Mouse (Mus musculus) MEL (cell line): ENCODE data around the gene Rnf181.

Experiments used
- CHD1 ChIP-seq: IDR thresholded peaks from 2 replicates; pipeline ENCODE4 v1.6.1; 2012; ENCODE audit warnings: low read depth, mild to moderate bottlenecking, inconsistent platforms, low read length, improper control_type of control experiment
- CTCF ChIP-seq, 3 experiments: IDR thresholded peaks in 2 of 3; conservative IDR thresholded peaks in 1 of 3; 2 replicates each; pipeline ENCODE4 v1.5.1; 2011 to 2012; ENCODE audit warnings: low read length in 3 of 3, low read depth in 2 of 3, mild to moderate bottlenecking in 2 of 3, improper control_type of control experiment in 1 of 3, inconsistent platforms in 1 of 3, mixed read lengths in 1 of 3, moderate library complexity in 1 of 3; ENCODE audit not compliant: control insufficient read depth in 1 of 3, insufficient read depth in 1 of 3, poor library complexity in 1 of 3, severe bottlenecking in 1 of 3
- E2F4 ChIP-seq: IDR thresholded peaks from 2 replicates; pipeline ENCODE4 v1.6.1; 2011; ENCODE audit warnings: low read depth, low read length, improper control_type of control experiment, borderline replicate concordance
- ELF1 ChIP-seq: IDR thresholded peaks from 2 replicates; pipeline ENCODE4 v1.6.1; 2014; ENCODE audit warnings: low read depth, mild to moderate bottlenecking, inconsistent platforms, low read length, improper control_type of control experiment, moderate library complexity
- EP300 ChIP-seq, 2 experiments: IDR thresholded peaks; 2 replicates each; pipeline ENCODE4 v1.6.1; 2011; ENCODE audit warnings: improper control_type of control experiment in 2 of 2, low read length in 2 of 2, low read depth in 1 of 2, mild to moderate bottlenecking in 1 of 2
- JUND ChIP-seq: IDR thresholded peaks from 2 replicates; pipeline ENCODE4 v1.6.1; 2011; ENCODE audit warnings: low read depth, mild to moderate bottlenecking, improper control_type of control experiment, low read length
- KAT2A ChIP-seq: conservative IDR thresholded peaks from 2 replicates; pipeline ENCODE4 v1.6.1; 2012; ENCODE audit warnings: low read depth, low read length, improper control_type of control experiment, inconsistent platforms
- MAX ChIP-seq: IDR thresholded peaks from 2 replicates; pipeline ENCODE4 v1.6.1; 2011; ENCODE audit warnings: low read length, improper control_type of control experiment
- MXI1 ChIP-seq: IDR thresholded peaks from 2 replicates; pipeline ENCODE4 v1.6.1; 2011; ENCODE audit warnings: mild to moderate bottlenecking, low read depth, low read length, improper control_type of control experiment
- NRF1 ChIP-seq: IDR thresholded peaks from 2 replicates; pipeline ENCODE4 v1.6.1; 2014; ENCODE audit warnings: low read depth, mild to moderate bottlenecking, inconsistent platforms, low read length, improper control_type of control experiment, moderate library complexity; ENCODE audit not compliant: poor library complexity, insufficient read depth, severe bottlenecking
- POLR2A ChIP-seq, 2 experiments: IDR thresholded peaks; 2 replicates each; pipeline ENCODE4 v1.6.1; 2011 to 2012; ENCODE audit warnings: low read length in 2 of 2, mild to moderate bottlenecking in 2 of 2, control low read depth in 1 of 2, improper control_type of control experiment in 1 of 2, low read depth in 1 of 2, moderate library complexity in 1 of 2; ENCODE audit not compliant: control insufficient read depth in 1 of 2, insufficient read depth in 1 of 2, poor library complexity in 1 of 2
- POLR2AphosphoS2 ChIP-seq: IDR thresholded peaks from 2 replicates; pipeline ENCODE4 v1.6.1; 2011; ENCODE audit warnings: low read length, improper control_type of control experiment
- USF1 ChIP-seq: IDR thresholded peaks from 2 replicates; pipeline ENCODE4 v1.6.1; 2014; ENCODE audit warnings: low read depth, mild to moderate bottlenecking, inconsistent platforms, low read length, improper control_type of control experiment, moderate library complexity

GRCm38 (mm10) chr6:72344396-72345073 lies 22.2 kb downstream of the Rnf181 start:
- TF ChIP-seq POLR2AphosphoS2 (no peak), CTCF (IDR thresholded peaks at IDR 0.05 in 2 of 3, conservative IDR thresholded peaks at IDR 0.05 in 1 of 3; ENCODE audit: control insufficient read depth in 1 of 3, insufficient read depth in 1 of 3, low read depth in 2 of 3, low read length in 3 of 3, poor library complexity in 1 of 3, severe bottlenecking in 1 of 3) (no peak), POLR2A (IDR thresholded peaks at IDR 0.05; ENCODE audit: control insufficient read depth in 1 of 2, insufficient read depth in 1 of 2, low read depth in 1 of 2, low read length in 2 of 2, poor library complexity in 1 of 2) (peak in 1 of 2 experiments; percentile 69; a peak in 1 of 4 replicates), MAX (no peak), JUND (no peak), USF1 (no peak), E2F4 (no peak), ELF1 (no peak), KAT2A (no peak), CHD1 (no peak), NRF1 (no peak), EP300 (IDR thresholded peaks at IDR 0.05; ENCODE audit: low read depth in 1 of 2, low read length in 2 of 2) (no peak), MXI1 (no peak)
